10 mouse cellular contexts compared by ENCODE assay signal in the genomic region with DNA sequence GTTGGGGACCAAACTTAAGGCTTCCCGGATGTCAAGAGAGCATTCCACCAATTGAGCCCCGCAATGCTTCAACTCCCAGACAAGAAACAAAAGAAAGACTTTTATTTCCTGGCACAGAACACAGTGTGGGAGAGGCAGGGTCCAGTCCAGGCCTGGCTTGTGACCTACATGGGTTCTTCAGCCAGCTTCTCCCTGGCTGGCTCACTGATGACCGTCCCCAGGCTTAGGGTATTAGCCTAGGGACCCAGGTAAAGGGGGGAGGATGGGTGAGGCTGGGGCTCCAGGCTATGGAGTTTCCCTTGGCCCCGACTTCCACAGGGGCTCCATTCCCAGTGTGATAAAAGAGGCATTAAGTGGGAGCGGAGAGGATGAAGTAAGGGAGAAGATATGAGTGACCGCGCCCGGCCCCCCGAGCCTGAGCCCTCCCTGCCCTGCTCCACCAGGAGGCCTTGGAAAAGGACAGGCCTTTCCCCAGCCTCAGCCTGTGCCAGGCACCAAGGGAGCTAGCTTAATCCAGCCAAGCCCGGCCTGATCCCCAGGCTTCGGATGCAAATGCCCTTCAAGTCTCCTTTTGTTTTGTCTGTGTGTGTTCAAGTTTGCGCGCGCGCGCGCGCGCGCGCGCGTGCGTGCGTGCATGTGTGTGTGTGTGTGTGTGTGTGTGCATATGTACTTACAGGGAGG. TPM values are rescaled to one million over a fixed set of nuclear protein-coding genes. Genes with fewer than 3 reads are reported as not detected.
DNase-seq lines count a peak whose midpoint lies in the region.
"Had no signal": no experiment of that assay in that cellular context is flagged by ENCODE, and none has a peak within 500 bp of the region (broad histone marks: within the 10 kb centered on the region; RNA-seq: fewer than 3 reads in every experiment).

No protein-coding gene starts in this region.

- DNase-seq in heart, adult 11 months = peak; percentile 92
- no peak for DNase-seq in heart, adult 9 months (ENCODE audit: low spot score in 2 of 2)
- DNase-seq in Muller cell, postnatal 12 days (ENCODE audit: inconsistent ontology term) = peak; percentile 22
- peak; percentile 48 for DNase-seq in gastrocnemius, postnatal 14 days
- peak; percentile 46 for DNase-seq in lung, postnatal 10 days
- no peak for DNase-seq in frontal cortex, postnatal 14 days (ENCODE audit: low spot score in 2 of 2)
- DNase-seq in MN1 (ENCODE audit: low spot score) = no peak
- no peak for DNase-seq in spleen, postnatal 4 days (ENCODE audit: low spot score in 2 of 2)
- DNase-seq: kidney, adult 8-10 months had no signal

- intact Hi-C loops in gastrocnemius, postnatal 14 days (cut with DNase I; ENCODE audit: low total_unique reads) = no loop called here

RNA-seq across cellular contexts. Expression of a gene that starts 38.7 kb away (rescaled TPM):
- total RNA-seq in gastrocnemius, postnatal 14 days (2021) = 100 to 1,000 TPM; 123 to 198 TPM
- total RNA-seq: monocyte, adult 5-6 weeks had no signal

Comparison
In these comparisons a context has a peak if more than half of its experiments do, and no peak if none do; other contexts are left out.
1. DNase-seq: peak in heart, adult 11 months (single experiment), Muller cell, postnatal 12 days (single experiment), gastrocnemius, postnatal 14 days (single experiment) and lung, postnatal 10 days (single experiment); none in heart, adult 9 months (0 of 2), frontal cortex, postnatal 14 days (0 of 2), MN1 (single experiment) and spleen, postnatal 4 days (0 of 2).